Mouse (Mus musculus): ENCODE data around the gene Scly.

DNA sequence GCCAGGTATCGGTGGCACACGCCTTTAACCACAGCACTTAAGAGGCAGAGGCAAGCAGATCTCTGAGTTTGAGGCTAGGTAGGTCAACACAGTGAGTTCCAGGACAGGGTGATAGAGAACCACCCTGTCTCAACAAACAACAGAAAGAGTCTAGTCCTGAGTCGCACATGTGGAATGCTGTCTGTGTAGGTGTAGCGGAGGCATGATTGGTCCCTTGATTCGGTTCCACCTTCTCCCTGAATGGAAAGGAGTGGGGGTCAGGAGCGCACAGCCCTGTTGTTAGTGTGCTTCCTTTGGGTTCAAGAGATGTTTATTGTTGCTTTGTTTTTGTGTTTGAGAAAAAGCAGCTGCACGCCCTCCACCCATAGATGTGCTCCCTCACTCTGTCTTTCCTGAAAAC is 35.6 kb upstream of the Scly start:
- no peak for TF ChIP-seq CTCF (IDR thresholded peaks at IDR 0.05; ENCODE audit: extremely low read depth, insufficient read length, insufficient replicate concordance, low read depth, low read length)
- no peak for TF ChIP-seq POLR2A (IDR thresholded peaks at IDR 0.05; ENCODE audit: low read depth, low read length)

Data from small intestine, adult 2 months (tissue).